Mouse (Mus musculus) thymus, postnatal 14 days (tissue): Measurements from ENCODE around the gene Lrpprc.

Source experiments
- DNase-seq: peaks from one replicate; pipeline ENCODE4 v3.0.0; 2021

Lrpprc gene

GRCm38 (mm10) chr17:84658951-84659350, 131.6 kb downstream of the Lrpprc start:
- no peak for DNase-seq

GRCm38 (mm10) chr17:84658195-84658594, 132.4 kb downstream of the Lrpprc start:
- no peak for DNase-seq

- DNase-seq = no peak
These were observed 132.8 kb downstream of the Lrpprc start for GRCm38 (mm10) chr17:84657782-84658181.

- DNase-seq = no peak
These were observed 133.2 kb downstream of the Lrpprc start for GRCm38 (mm10) chr17:84657422-84657732.

- DNase-seq = no peak
These were observed 133.8 kb downstream of the Lrpprc start for GRCm38 (mm10) chr17:84656653-84657421.

GRCm38 (mm10) chr17:84656205-84656604, 134.4 kb downstream of the Lrpprc start:
- no peak for DNase-seq
